Mouse (Mus musculus) lung, adult 2 months (tissue): ENCODE data around the gene Fpr1.

Experiments used
- CTCF ChIP-seq: fragments of 200-500 bp; IDR thresholded peaks from 2 replicates; pipeline ENCODE4 v1.5.1; 2011; ENCODE audit warnings: mild to moderate bottlenecking, low read length, control low read depth; ENCODE audit not compliant: insufficient read depth
- POLR2A ChIP-seq: fragments of 200-500 bp; IDR thresholded peaks from 2 replicates; pipeline ENCODE4 v1.6.1; 2011; ENCODE audit warnings: low read depth, mild to moderate bottlenecking, control low read depth, low read length, borderline replicate concordance; ENCODE audit errors: extremely low read depth

DNA sequence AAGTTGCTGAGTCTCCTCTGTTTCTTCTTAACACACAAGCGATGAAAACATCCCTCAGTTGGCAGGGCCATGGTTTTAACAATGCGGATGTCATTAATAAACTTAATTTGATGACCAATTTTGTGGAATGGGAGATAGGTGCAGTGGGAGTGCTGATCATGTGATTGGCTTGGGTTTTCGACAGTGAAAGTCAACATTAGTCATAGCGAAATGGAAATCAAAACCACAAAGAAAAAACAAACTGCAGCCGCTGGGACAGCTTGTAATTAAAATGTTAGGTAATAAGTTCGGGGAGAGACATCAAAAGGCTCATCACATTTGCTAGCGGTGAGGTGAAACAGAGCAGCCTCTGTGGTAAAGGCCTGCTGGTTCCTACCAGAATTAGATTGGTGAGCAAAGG, 42.9 kb downstream of the Fpr1 start:
- TF ChIP-seq POLR2A = no peak
- TF ChIP-seq CTCF = no peak
